Mouse (Mus musculus) G1E (cell line): Measurements from ENCODE around the gene Gm21731.
"Not testable (repeated sequence)": the region's sequence is repeated elsewhere in the genome, so short reads cannot be mapped to it uniquely, and the experiment has no call there.

ENCODE experiments used
- CTCF ChIP-seq: IDR thresholded peaks from 2 replicates; pipeline ENCODE4 v1.5.1; 2012; ENCODE audit warnings: low read depth, low read length, inconsistent platforms, mixed read lengths
- GATA1 ChIP-seq: IDR thresholded peaks from 2 replicates; pipeline ENCODE4 v1.6.1; 2012; ENCODE audit warnings: borderline replicate concordance, low read length, inconsistent platforms, mixed read lengths
- POLR2AphosphoS5 ChIP-seq: IDR thresholded peaks from 2 replicates; pipeline ENCODE4 v1.6.1; 2012; ENCODE audit warnings: low read depth, low read length, inconsistent platforms; ENCODE audit not compliant: insufficient replicate concordance
- TAL1 ChIP-seq: conservative IDR thresholded peaks from 2 replicates; pipeline ENCODE4 v1.6.1; 2012; ENCODE audit warnings: low read depth, low read length, inconsistent platforms, mixed read lengths

GRCm38 (mm10) chr13:120215847-120216246, 23.1 kb upstream of the Gm21731 start, which contains the start of gene Gm21762:
- TF ChIP-seq CTCF, TAL1, GATA1, POLR2AphosphoS5: not testable (repeated sequence)
